ENCODE assay signal across 35 mouse cellular contexts in the genomic region with DNA sequence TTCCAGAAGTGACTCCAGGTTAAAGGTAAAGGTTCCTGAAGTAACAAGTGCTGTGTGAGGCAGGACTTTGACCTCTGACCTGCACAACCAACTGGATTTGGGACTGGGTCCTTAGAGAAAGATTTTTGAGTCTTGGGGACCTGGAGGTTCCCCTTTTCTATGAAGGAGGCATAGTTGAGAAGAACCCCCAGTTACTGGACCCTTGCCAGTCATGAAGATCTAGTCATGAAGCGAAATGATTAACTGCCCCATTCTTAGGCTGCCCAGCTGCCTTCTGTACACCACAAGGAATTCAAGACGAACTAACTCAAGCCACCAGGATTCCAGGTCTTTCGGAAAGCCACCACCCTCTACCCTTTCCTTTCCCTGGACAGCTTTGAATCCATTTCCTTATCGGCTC. TPM values are rescaled to one million over a fixed set of nuclear protein-coding genes. Genes with fewer than 3 reads are reported as not detected.
"Had no signal": no experiment of that assay in that cellular context is flagged by ENCODE, and none has a peak within 500 bp of the region (broad histone marks: within the 10 kb centered on the region; RNA-seq: fewer than 3 reads in every experiment).

No protein-coding gene starts in this region.

- H3K9ac ChIP-seq: heart, embryonic 13.5 days; heart, embryonic 15.5 days; hindbrain, embryonic 13.5 days; hindbrain, embryonic 15.5 days; limb, embryonic 13.5 days; limb, embryonic 15.5 days; liver, embryonic 14.5 days had no signal

- H3K27ac ChIP-seq: heart, adult 2 months; heart, embryonic 13.5 days; heart, embryonic 15.5 days; hindbrain, embryonic 13.5 days; hindbrain, embryonic 15.5 days; hindbrain, postnatal 0 days; limb, embryonic 13.5 days; limb, embryonic 15.5 days; liver, embryonic 14.5 days had no signal

- H3K4me2 ChIP-seq: heart, embryonic 11.5 days; heart, embryonic 13.5 days; heart, embryonic 15.5 days; hindbrain, embryonic 13.5 days; hindbrain, embryonic 15.5 days; limb, embryonic 13.5 days; limb, embryonic 15.5 days; liver, embryonic 11.5 days had no signal

- H3K9me3 ChIP-seq: heart, embryonic 13.5 days; heart, embryonic 15.5 days; hindbrain, embryonic 13.5 days; hindbrain, embryonic 15.5 days; limb, embryonic 13.5 days; limb, embryonic 15.5 days had no signal

- H3K4me3 ChIP-seq: heart, adult 2 months; heart, embryonic 13.5 days; heart, embryonic 15.5 days; hindbrain, embryonic 13.5 days; hindbrain, embryonic 15.5 days; limb, embryonic 13.5 days; limb, embryonic 15.5 days had no signal

- DNase-seq: gastrocnemius, postnatal 14 days; gastrocnemius, postnatal 36 days; heart, adult 11 months; heart, adult 2 months; heart, postnatal 14 days; heart, postnatal 36 days; kidney, adult 11 months; kidney, adult 2 months; kidney, postnatal 10 days; kidney, postnatal 25 days; layer of hippocampus, adult 9-11 months; layer of hippocampus, postnatal 36 days had no signal

- ATAC-seq: hindbrain, postnatal 0 days; intestine, embryonic 16.5 days had no signal

- H3K27me3 ChIP-seq: hindbrain, embryonic 13.5 days; hindbrain, embryonic 15.5 days; limb, embryonic 13.5 days; limb, embryonic 15.5 days had no signal

- H3K36me3 ChIP-seq: heart, embryonic 13.5 days; heart, embryonic 15.5 days; hindbrain, embryonic 15.5 days; limb, embryonic 15.5 days had no signal

RNA-seq across cellular contexts. Expression of gene Fxyd6, which starts 6.4 kb away (rescaled TPM):
- total RNA-seq: hematopoietic stem cell, adult 5-6 weeks had no signal

RNA-seq across cellular contexts. Expression of gene Fxyd2, which starts 23.0 kb away (rescaled TPM):
- total RNA-seq: hematopoietic stem cell, adult 5-6 weeks had no signal

RNA-seq across cellular contexts. Expression of gene Dscaml1, which starts 50.0 kb away (rescaled TPM):
- total RNA-seq: gastrocnemius, adult 18-20 months; gastrocnemius, adult 8-10 months; gastrocnemius, postnatal 36 days; heart, adult 2 months; heart, postnatal 14 days; heart, postnatal 36 days; hematopoietic stem cell, adult 5-6 weeks had no signal
- polyA plus RNA-seq: liver, embryonic 14.5 days had no signal

RNA-seq across cellular contexts. Expression of gene Tmprss13, which starts 57.5 kb away (rescaled TPM):
- total RNA-seq: hematopoietic stem cell, adult 5-6 weeks; hindbrain, postnatal 0 days; layer of hippocampus, adult 18-20 months; layer of hippocampus, adult 8-10 months; layer of hippocampus, postnatal 14 days; layer of hippocampus, postnatal 36 days; left cerebral cortex, adult 18-20 months; left cerebral cortex, adult 8-10 months; left cerebral cortex, postnatal 10 days; left cerebral cortex, postnatal 25 days; left cerebral cortex, postnatal 4 days had no signal
- polyA plus RNA-seq: heart, embryonic 13.5 days; hindbrain, embryonic 13.5 days; hindbrain, embryonic 15.5 days; hindbrain, postnatal 0 days; large intestine, adult 2 months; liver, embryonic 14.5 days had no signal
